Mouse (Mus musculus): ENCODE results near the gene Coro7. TPM values are rescaled to one million over a fixed set of nuclear protein-coding genes. Genes with fewer than 3 reads are reported as not detected.

The Coro7 gene
- polyA plus RNA-seq, 1 experiment from 2014 or later: 35.5 TPM

- no peak for ATAC-seq (ENCODE audit: low FRiP score)
These were observed 23.6 kb downstream of the Coro7 start for GRCm38 (mm10) chr16:4655764-4656570.

GRCm38 (mm10) chr16:4655251-4655734, 24.3 kb downstream of the Coro7 start:
- no peaks in the 10 kb centered on the region for H3K27me3 ChIP-seq (replicated peaks)
- no peak overlapping the region for H3K4me3 ChIP-seq (replicated peaks)
- H3K9ac ChIP-seq (replicated peaks): no peak overlapping the region
- WGBS: 89% methylated on average over 4 of the region's 4 CpGs
- H3K27ac ChIP-seq (replicated peaks): no peak overlapping the region
- H3K4me2 ChIP-seq: no peak overlapping the region
- H3K4me1 ChIP-seq: peaks cover 20% of the 10 kb centered on the region; the same call in 1 of the 2 replicates
- H3K9me3 ChIP-seq (replicated peaks): no peaks in the 10 kb centered on the region
- H3K36me3 ChIP-seq: peaks cover 34% of the 10 kb centered on the region
- ATAC-seq (ENCODE audit: low FRiP score): no peak

More at GRCm38 (mm10) chr16:4655764-4656570, 23.6 kb downstream of the Coro7 start:
- no peak overlapping the region for H3K27ac ChIP-seq (replicated peaks)
- H3K4me2 ChIP-seq: no peak overlapping the region
- H3K4me3 ChIP-seq (replicated peaks): no peak overlapping the region
- H3K9ac ChIP-seq (replicated peaks): no peak overlapping the region
- no peaks in the 10 kb centered on the region for H3K9me3 ChIP-seq (replicated peaks)
- H3K4me1 ChIP-seq: peaks cover 20% of the 10 kb centered on the region; the same call in 1 of the 2 replicates
- no peaks in the 10 kb centered on the region for H3K27me3 ChIP-seq (replicated peaks)
- H3K36me3 ChIP-seq: peaks cover 36% of the 10 kb centered on the region
- WGBS: 62% methylated on average over 11 of the region's 11 CpGs

GRCm38 (mm10) chr16:4654706-4655105, 24.9 kb downstream of the Coro7 start:
- H3K9me3 ChIP-seq (replicated peaks): no peaks in the 10 kb centered on the region
- peaks cover 20% of the 10 kb centered on the region; the same call in 1 of the 2 replicates for H3K4me1 ChIP-seq
- H3K4me3 ChIP-seq (replicated peaks): no peak overlapping the region
- no peaks in the 10 kb centered on the region for H3K27me3 ChIP-seq (replicated peaks)
- WGBS: 85% methylated on average over 10 of the region's 10 CpGs
- no peak overlapping the region for H3K4me2 ChIP-seq
- H3K27ac ChIP-seq (replicated peaks): no peak overlapping the region
- no peak for ATAC-seq (ENCODE audit: low FRiP score)
- peaks cover 40% of the 10 kb centered on the region for H3K36me3 ChIP-seq
- no peak overlapping the region for H3K9ac ChIP-seq (replicated peaks)

- 67% methylated on average over 4 of the region's 4 CpGs for WGBS
- Histone ChIP-seq H3K4me1 (peaks cover 15% of the 10 kb centered on the region; the same call in 1 of the 2 replicates), H3K27me3 (replicated peaks) (no peaks in the 10 kb centered on the region), H3K9ac (replicated peaks) (no peak overlapping the region), H3K9me3 (replicated peaks) (no peaks in the 10 kb centered on the region), H3K4me2 (no peak overlapping the region), H3K27ac (replicated peaks) (no peak overlapping the region), H3K4me3 (replicated peaks) (no peak overlapping the region), H3K36me3 (peaks cover 55% of the 10 kb centered on the region)
- ATAC-seq (ENCODE audit: low FRiP score): no peak
These were observed 26.7 kb downstream of the Coro7 start for GRCm38 (mm10) chr16:4652707-4653416.

GRCm38 (mm10) chr16:4651624-4652023, 28.0 kb downstream of the Coro7 start:
- Histone ChIP-seq H3K4me2 (no peak overlapping the region), H3K9me3 (replicated peaks) (no peaks in the 10 kb centered on the region), H3K9ac (replicated peaks) (no peak overlapping the region), H3K36me3 (peaks cover 55% of the 10 kb centered on the region), H3K27ac (replicated peaks) (no peak overlapping the region), H3K4me3 (replicated peaks) (no peak overlapping the region), H3K27me3 (replicated peaks) (no peaks in the 10 kb centered on the region), H3K4me1 (peaks cover 27% of the 10 kb centered on the region)
- no peak for ATAC-seq (ENCODE audit: low FRiP score)
- WGBS: 59% methylated on average over 7 of the region's 7 CpGs

- Histone ChIP-seq H3K4me2 (no peak overlapping the region), H3K27me3 (replicated peaks) (no peaks in the 10 kb centered on the region), H3K9ac (replicated peaks) (no peak overlapping the region), H3K27ac (replicated peaks) (no peak overlapping the region), H3K9me3 (replicated peaks) (no peaks in the 10 kb centered on the region), H3K4me3 (replicated peaks) (no peak overlapping the region), H3K4me1 (peaks cover 29% of the 10 kb centered on the region), H3K36me3 (peaks cover 55% of the 10 kb centered on the region)
- no peak for ATAC-seq (ENCODE audit: low FRiP score)
- WGBS: 96% methylated on average over 1 of the region's 1 CpGs
These were observed 28.5 kb downstream of the Coro7 start for GRCm38 (mm10) chr16:4651081-4651480.

GRCm38 (mm10) chr16:4650161-4650560, 29.4 kb downstream of the Coro7 start:
- H3K36me3 ChIP-seq: peaks cover 50% of the 10 kb centered on the region
- no peak for ATAC-seq (ENCODE audit: low FRiP score)
- 86% methylated on average over 3 of the region's 3 CpGs for WGBS
- no peak overlapping the region for H3K27ac ChIP-seq (replicated peaks)
- H3K9ac ChIP-seq (replicated peaks): no peak overlapping the region
- no peaks in the 10 kb centered on the region for H3K27me3 ChIP-seq (replicated peaks)
- H3K4me2 ChIP-seq: no peak overlapping the region
- H3K4me1 ChIP-seq: peaks cover 21% of the 10 kb centered on the region
- no peaks in the 10 kb centered on the region for H3K9me3 ChIP-seq (replicated peaks)
- no peak overlapping the region for H3K4me3 ChIP-seq (replicated peaks)

GRCm38 (mm10) chr16:4649692-4650091, 29.9 kb downstream of the Coro7 start:
- H3K27me3 ChIP-seq (replicated peaks): no peaks in the 10 kb centered on the region
- no peak overlapping the region for H3K27ac ChIP-seq (replicated peaks)
- ATAC-seq (ENCODE audit: low FRiP score): no peak
- no peak overlapping the region for H3K4me3 ChIP-seq (replicated peaks)
- no peak overlapping the region for H3K9ac ChIP-seq (replicated peaks)
- peaks cover 21% of the 10 kb centered on the region for H3K4me1 ChIP-seq
- peaks cover 46% of the 10 kb centered on the region for H3K36me3 ChIP-seq
- H3K4me2 ChIP-seq: no peak overlapping the region
- no peaks in the 10 kb centered on the region for H3K9me3 ChIP-seq (replicated peaks)
- WGBS: 93% methylated on average over 11 of the region's 11 CpGs

- no peak for ATAC-seq (ENCODE audit: low FRiP score)
- Histone ChIP-seq H3K27ac (replicated peaks) (no peak overlapping the region), H3K9ac (replicated peaks) (no peak overlapping the region), H3K9me3 (replicated peaks) (no peaks in the 10 kb centered on the region), H3K4me3 (replicated peaks) (no peak overlapping the region), H3K4me1 (peaks cover 25% of the 10 kb centered on the region), H3K27me3 (replicated peaks) (no peaks in the 10 kb centered on the region), H3K4me2 (no peak overlapping the region), H3K36me3 (peaks cover 43% of the 10 kb centered on the region)
- WGBS: 91% methylated on average over 5 of the region's 5 CpGs
These were observed 30.4 kb downstream of the Coro7 start for GRCm38 (mm10) chr16:4649211-4649610.

- 91% methylated on average over 28 of the region's 28 CpGs for WGBS
These were observed 31.1 kb downstream of the Coro7 start for GRCm38 (mm10) chr16:4648416-4649023.

GRCm38 (mm10) chr16:4647651-4648141, 31.9 kb downstream of the Coro7 start:
- 71% methylated on average over 13 of the region's 13 CpGs for WGBS
- Histone ChIP-seq H3K36me3 (peaks cover 37% of the 10 kb centered on the region), H3K9me3 (replicated peaks) (no peaks in the 10 kb centered on the region), H3K27me3 (replicated peaks) (no peaks in the 10 kb centered on the region), H3K4me2 (no peak overlapping the region), H3K9ac (replicated peaks) (no peak overlapping the region), H3K27ac (replicated peaks) (peak overlapping the region; percentile 63), H3K4me1 (peaks cover 40% of the 10 kb centered on the region), H3K4me3 (replicated peaks) (no peak overlapping the region)
- no peak for ATAC-seq (ENCODE audit: low FRiP score)

More at GRCm38 (mm10) chr16:4648416-4649023, 31.1 kb downstream of the Coro7 start:
- Histone ChIP-seq H3K9me3 (replicated peaks) (no peaks in the 10 kb centered on the region), H3K27ac (replicated peaks) (no peak overlapping the region), H3K4me3 (replicated peaks) (no peak overlapping the region), H3K36me3 (peaks cover 39% of the 10 kb centered on the region), H3K4me1 (peaks cover 32% of the 10 kb centered on the region), H3K27me3 (replicated peaks) (no peaks in the 10 kb centered on the region), H3K4me2 (no peak overlapping the region), H3K9ac (replicated peaks) (no peak overlapping the region)
- ATAC-seq (ENCODE audit: low FRiP score): no peak

All from neural tube, embryonic 15.5 days (tissue).